Mouse (Mus musculus) frontal cortex, adult (tissue): ENCODE data around the gene Cabp1.
A peak's percentile ranks its signal among the peaks of the same experiment; 100 is the strongest.

ENCODE experiments used
- ATAC-seq: cut with Nextera tagmentation; 2 replicates; pipeline ENCODE4 v1.9.2; 2017; ENCODE audit warnings: mild to moderate bottlenecking, moderate library complexity, mixed read lengths; ENCODE audit not compliant: low TSS enrichment

The Cabp1 gene

DNA sequence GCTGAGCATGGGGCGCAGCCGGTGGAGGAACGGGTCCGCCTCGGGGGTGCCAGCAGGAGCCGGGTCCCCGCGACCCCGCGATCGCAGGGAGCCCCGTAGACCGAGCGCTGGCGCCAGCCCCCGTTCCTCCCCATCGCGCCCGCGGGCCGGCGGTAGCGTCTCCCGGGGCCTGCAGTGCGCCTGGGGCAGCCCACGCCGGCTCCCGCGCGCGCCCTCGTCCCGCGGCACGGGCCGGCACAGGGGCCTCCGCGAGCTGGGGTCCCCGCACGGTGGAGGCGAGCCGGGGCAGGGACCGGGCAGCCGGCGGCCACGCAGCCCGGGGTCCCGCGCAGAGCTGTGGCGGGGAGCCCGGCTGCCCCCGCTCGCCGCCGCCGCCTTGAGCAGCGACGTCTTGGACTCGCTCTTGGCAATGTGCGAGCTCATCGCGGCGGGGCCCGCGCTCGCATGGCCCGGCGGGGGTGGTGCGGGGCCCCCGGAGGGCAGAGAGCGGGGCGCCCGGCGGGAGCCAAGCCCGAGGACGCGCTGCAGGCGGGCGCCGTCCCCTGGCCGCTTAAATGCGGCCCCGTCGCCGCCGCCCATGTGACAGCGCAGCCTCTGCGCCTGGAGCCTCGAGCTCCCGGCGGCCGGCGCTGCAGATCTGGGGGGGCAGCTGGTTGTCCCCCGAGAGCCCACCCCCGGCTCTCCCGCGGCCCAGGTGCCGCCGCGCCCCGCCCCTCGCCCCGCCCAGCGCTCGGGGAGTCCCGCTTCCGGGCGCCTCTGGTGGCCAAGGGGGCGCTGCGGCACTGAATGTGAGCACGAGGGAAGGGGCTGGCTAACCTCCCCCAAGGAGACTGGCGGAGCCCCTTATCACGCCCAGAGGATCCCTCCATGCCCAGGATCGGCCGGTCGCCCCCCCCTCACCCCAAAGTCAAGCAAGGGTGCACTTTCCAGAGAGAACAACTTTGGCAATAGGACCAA, at the start of gene Cabp1:
Cabp1 (minus strand) TSS at position 713 of the 957 bp plus-strand sequence.
- peak; percentile 54 for ATAC-seq

DNA sequence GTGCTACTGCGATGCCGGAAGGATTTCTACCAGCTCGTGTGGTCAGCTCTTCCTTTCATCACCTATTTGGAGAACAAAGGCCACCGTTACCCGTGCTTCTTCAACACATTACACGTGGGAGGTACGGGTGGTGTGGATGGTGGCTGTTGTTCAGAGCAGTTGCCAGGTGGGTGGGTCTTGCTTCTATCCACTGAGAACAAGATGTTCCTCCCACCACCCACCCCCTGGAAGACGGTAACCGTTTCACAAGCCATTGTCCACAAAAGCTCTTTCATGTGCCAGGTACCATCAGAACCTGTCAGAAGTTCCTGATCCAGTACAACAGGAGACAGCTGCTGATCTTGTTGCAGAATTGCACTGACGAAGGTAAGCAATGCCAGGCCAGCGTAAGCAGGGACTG, 46.0 kb upstream of the Cabp1 start:
- ATAC-seq, result 0 out of 2 replicates have a peak, but pooled peaks have one; percentile 13

DNA sequence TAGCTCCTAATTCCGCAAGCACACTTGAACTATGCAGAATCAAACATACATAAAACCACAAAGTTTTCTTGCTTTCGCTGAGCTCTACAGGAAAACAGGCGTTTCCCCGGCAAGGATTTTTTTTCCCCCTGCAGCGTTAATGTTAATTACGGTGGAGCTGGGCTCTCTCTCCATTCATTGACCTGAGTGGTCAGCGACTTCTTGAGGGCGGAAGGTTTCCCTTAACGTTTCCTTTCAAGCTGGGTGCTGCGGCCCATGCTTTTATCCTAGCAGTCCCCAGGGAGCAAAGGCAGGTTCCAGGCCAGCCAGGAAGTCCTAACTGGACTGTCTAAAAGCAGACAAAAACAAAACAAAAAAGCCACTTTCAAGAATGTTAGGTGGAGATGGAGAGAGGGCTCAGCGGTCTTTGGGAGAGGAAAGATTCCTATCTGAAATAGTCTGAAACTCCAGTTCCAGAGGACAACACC, 44.6 kb upstream of the Cabp1 start:
- ATAC-seq, result no peak

DNA sequence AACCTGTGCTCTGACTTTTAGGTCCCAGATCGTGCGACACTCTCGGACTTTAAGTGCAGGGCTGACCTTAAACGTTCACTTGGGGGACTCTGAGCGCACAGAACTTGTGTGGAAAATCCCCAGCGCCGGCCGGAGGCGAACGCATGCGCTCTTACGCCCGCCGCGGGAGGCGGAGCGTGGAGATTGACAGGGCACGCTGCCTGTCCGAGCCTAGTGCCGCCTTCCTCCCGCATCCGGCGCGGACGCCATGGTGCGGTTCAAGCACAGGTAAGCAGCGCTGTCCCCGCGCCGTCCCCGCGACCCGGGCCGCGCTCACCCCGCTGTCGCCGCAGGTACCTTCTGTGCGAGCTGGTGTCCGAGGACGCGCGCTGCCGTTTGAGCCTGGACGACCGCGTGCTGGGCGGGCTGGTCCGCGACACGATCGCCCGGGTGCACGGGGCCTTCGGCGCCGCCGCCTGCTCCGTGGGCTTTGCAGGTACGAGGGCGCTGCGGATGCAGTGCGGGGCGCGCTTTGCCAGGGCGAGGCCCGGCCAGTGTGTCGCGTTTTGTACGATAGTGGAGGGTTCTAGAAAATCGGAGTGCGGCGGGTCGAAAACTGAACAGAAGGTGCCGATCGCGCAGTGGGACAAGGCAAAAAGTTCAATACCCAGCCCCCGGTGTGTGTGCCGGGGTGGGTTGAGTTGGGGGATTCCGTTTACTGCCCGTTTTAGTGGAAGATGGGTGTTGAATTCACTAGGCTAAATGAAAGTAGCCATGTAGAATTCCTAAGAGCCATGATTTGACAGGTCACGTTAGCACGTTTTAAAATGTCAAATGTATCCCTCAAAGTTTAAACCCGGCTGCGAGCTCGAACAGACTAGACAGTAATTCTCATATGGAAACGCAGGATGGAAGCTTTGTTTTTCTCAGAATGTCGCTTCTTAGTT, 43.9 kb upstream of the Cabp1 start:
- ATAC-seq, result peak; percentile 63

- ATAC-seq, result peak; percentile 25; the same call in 1 of the 2 replicates
These were observed 41.6 kb upstream of the Cabp1 start, which contains the start of gene Pop5 for GRCm38 (mm10) chr5:115235786-115236263. TSS of gene Pop5 (plus strand) at chr5:115235836.

GRCm38 (mm10) chr5:115235323-115235771, 41.2 kb upstream of the Cabp1 start:
- ATAC-seq, result peak; percentile 25; the same call in 1 of the 2 replicates

DNA sequence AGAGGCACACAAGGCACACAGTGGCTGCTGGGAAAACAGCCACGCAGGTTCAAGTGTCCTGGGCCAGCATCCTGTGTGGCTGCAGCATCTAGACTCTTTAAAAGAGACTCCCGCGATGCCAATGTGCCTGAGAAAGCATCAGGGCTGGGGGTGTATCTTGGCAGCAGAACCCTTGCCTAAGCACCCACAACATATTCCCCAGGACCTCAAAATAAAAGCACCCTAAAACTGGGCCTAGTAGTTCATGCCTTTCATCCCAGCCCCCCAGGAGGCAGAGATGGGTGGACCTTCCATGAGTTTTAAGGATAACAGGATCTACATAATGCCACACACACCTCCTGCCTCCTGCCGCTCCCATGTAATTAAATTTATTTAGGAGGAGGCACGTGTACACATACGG, 40.3 kb upstream of the Cabp1 start:
- 0 out of 2 replicates have a peak, but pooled peaks have one; percentile 1 for ATAC-seq

DNA sequence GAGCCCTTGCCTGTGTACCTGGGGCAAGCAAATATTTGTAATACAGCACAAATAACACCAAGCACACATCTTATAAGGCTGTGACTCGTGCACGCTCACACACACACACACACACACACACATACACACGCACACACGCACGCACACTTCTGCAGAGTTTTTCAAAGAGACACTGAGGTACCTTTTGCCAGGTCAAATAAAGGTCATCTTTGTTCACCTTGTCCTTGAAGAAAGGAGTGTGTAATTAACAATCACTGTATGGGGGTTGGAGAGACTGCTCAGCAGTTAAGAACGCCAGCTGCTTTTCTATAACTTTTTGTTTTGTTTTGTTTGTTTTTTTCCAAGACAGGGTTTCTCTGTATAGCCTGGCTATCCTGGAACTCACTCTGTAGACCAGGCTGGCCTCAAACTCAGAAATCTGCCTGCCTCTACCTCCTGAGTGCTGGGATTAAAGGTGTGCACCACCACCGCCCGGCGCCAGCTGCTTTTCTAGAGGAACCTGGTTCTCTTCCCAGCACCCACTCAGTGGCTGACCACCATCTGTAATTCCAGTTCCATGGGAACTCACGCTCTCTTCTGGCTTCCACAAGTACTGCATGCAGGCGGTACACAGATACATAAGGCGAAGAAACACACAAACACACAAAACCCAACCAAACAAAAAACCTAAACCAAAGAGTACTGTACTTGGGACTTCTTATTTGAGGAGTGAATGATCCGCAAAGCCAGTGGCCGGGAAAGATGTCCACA, 39.0 kb upstream of the Cabp1 start:
- ATAC-seq, result no peak

DNA sequence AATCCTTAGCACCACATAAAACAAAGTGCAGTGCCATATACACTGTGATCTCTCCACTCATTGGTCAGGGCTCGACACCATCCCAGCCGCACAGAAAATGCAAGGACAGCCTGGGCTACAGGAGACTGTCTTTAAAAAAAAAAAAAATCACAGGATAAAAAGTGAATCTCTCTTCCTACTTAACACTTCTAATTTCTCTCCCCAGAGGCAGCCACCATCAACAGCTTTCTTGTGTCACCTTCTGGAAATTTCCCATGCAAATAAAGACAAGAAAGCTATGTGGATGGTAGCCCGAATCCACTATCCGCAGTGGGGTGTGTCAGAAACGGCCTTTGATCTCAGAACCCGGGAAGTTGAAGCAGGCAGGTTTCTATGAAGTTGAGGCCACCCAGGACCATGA, 38.3 kb upstream of the Cabp1 start:
- ATAC-seq, result peak; percentile 3; the same call in 1 of the 2 replicates

DNA sequence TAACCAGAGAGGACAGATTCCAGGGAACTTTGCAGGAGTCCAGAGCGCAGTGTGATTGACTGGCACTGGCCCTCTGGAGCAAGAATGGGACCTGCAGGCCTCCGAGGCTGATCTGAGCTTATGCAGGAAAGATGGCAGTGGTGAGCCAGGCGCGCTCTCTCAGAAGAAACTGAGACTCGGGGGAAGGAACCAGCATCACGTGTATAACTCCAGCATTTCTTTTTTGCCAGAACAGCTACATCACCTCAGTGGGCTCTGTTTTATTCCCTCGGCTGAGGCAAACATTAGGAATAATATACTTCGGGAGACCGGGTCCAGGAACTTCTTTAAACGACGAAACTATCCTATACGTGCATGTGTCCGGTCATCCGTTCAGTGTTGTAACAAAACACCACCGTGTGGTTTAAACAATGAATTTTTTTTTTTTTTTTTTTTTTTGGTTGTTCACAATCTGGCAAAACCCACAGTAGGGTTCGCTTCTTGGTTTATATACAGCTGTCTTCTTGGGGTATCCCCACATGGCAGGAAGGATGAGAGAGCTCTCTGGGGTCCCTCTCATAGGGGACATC, 37.5 kb upstream of the Cabp1 start:
- peak; percentile 25 for ATAC-seq

DNA sequence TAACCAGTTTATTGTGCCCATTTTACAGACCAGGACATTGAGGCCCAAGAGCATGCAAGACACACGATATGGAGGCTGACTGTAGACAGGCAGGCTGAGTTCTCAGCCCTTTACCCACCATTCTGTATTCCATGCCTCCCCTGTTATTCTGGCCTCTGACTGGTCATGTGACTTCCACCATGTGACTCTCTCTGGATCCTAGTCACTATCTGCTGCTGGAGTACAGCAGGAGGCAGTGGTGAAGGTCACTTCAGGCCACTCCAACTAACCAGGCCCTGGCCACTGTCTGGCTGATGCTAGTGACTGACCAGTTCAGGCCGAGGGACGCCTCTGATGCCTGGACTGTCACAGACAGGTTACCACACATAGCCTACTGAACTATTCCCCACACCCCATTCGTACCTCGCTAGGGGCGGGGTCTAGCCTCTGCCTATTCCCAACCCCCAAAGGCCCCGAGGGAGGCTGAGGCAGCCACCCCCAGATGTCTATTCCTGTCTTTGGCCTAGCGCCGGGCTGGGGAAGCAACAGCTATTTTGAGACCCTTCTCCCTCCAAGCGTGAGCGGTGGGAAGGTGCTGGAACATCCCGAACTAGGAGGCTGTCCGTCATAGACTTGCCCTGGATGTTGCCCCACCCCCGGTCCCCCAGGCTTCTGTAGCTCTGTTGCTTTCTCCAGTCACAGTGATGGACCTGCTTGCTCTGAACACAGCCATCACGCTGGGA, 36.8 kb upstream of the Cabp1 start:
- ATAC-seq, result peak; percentile 64

DNA sequence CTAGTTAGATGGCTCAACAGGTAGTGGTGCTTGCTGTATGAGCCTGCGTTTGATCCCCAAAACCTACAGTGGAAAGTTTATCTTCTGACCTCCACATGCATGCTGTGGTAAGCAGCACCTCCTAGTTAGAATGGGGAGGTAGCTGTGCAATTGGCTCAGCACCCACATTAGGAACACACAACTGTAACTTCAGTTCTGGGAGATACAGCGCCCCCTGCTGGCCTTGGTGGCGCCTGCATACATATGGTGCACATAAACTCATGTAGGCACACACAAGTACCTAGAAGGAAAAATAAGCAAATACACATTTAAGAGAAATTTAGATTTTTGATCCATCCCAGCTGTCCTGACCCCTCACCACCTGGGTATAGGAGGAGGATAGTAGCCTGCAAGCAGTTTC, 28.3 kb upstream of the Cabp1 start:
- no peak for ATAC-seq

GRCm38 (mm10) chr5:115220931-115221640, 26.9 kb upstream of the Cabp1 start:
- ATAC-seq, result peak; percentile 87

DNA sequence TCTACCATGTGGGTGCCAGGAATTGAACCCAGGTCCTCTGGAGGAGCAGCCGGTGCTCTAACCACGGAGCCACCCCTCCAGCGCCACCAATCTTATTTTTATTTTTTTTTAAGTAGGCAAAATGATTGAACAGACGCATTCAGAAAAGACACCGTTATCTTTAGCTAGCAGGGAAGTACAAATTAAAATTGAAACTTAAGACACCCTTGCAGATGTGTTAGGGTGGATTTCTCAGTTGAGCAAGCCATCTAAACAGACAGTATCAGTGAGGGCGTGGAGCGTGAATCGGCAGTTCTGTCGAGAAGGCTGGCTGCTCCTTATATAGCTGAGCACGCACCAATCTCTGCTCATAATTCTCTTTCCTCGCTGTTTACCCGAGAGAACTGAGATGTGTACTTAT, 23.8 kb upstream of the Cabp1 start:
- ATAC-seq, result peak; percentile 45; the same call in 1 of the 2 replicates

DNA sequence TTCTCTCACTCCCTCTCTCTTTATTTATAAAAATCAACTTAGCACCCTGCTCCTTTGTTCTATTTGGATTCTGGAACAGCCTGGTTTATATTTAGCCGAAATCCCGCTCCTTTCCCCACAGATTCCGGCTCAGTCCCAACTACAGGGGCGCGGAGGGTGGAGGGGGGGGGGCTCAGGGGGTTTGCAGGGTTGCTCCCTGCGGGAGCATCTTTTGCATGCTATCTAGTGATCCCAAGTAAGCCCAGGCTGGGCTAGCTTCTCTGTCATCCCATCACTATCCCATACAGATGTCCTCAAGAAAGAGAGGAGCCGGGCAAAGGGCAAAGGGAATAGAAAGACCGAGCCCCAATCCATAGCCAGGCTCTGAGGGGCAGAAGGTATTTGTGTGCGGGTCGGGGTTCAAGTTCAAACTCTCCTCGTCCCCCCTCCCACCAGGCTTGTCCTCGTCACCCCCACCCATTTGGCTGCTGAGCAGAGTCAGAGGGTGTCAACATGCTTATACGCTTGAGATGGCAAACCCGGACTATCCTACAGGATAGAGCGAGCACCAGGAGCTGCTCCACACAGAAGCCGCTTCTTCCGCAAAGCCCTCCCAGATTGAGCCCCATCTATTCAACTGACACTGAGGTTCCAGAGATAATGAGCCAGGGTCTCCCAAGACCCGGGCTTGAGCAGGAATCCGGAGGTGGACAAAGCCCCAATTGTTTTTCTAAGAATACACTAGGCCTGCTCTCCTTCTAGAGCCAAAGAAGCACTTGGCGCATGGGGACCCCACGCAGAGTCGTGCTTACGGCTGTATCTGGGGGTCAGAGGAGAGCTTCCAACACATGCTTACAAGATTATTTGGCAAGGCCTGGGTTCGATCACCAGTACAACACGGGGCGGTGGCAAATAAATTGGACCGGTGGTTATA, 21.3 kb upstream of the Cabp1 start:
- peak; percentile 35; the same call in 1 of the 2 replicates for ATAC-seq

- ATAC-seq, result peak; percentile 46; the same call in 1 of the 2 replicates
These were observed 20.7 kb upstream of the Cabp1 start for GRCm38 (mm10) chr5:115214864-115215263.

DNA sequence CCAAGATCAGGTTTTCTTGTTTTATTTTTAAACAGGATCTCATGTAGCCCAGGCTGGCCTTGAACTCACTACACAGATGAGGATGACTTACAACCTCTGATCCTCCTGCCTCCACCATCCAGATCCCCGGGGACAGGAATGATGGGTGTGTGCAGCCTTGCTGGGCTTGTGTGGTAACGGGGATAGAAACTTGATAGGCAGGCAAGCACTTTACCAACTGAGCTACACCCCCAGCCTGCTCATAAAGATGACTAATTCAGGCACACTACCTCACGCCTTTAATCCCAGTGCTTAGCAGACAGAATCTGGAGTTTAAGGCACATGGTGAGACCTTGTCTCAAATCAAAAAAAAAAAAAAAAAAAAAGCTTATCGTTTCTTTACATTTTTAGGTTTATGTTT, 18.7 kb upstream of the Cabp1 start:
- peak; percentile 76 for ATAC-seq

GRCm38 (mm10) chr5:115212451-115212850, 18.3 kb upstream of the Cabp1 start:
- ATAC-seq, result 0 out of 2 replicates have a peak, but pooled peaks have one; percentile 26
